Mouse (Mus musculus) heart, postnatal 10 days (tissue): ENCODE measurements around the gene Lyz2. TPM values are rescaled to one million over a fixed set of nuclear protein-coding genes. Genes with fewer than 3 reads are reported as not detected.
"Not testable (repeated sequence)": the region's sequence is repeated elsewhere in the genome, so short reads cannot be mapped to it uniquely, and the experiment has no call there.

ENCODE experiments used
- DNase-seq, 2 experiments: peaks; one replicate each; pipeline ENCODE4 v3.0.0; 2021
- intact Hi-C: fragments of 180-260 bp; cut with DNase I; formaldehyde crosslinking; loops from one replicate; pipeline ENCODE4 v1.15.1; 2025
- total RNA-seq, 2 experiments: library from RNA; stranded (reverse); gene quantifications; 2 replicates each; pipeline ENCODE4 v1.2.3; 2021

Lyz2 gene
- total RNA-seq, 2 experiments from 2014 or later: 33.5 to 56.5 TPM

DNA sequence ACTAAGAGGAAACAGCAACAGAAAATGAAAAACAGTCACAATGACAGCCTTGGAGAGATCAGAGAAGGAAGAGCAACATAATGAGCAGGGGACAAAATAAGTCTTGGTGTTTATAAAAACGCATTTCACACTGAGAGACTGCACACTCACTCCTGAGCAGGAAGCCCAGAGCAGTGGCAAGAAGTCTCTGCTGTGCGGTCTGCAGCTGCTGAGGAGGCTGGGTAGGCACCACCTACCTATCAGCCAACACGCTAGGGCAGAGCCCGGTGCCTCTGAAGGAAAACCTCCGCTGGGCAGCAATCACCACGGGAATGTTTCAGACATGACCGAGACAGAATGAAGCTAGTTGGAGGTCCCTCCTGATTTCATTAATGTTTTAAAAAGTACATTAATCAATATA, 3.5 kb upstream of the Lyz2 start:
- DNase-seq, intact Hi-C loops: not testable (repeated sequence)

DNA sequence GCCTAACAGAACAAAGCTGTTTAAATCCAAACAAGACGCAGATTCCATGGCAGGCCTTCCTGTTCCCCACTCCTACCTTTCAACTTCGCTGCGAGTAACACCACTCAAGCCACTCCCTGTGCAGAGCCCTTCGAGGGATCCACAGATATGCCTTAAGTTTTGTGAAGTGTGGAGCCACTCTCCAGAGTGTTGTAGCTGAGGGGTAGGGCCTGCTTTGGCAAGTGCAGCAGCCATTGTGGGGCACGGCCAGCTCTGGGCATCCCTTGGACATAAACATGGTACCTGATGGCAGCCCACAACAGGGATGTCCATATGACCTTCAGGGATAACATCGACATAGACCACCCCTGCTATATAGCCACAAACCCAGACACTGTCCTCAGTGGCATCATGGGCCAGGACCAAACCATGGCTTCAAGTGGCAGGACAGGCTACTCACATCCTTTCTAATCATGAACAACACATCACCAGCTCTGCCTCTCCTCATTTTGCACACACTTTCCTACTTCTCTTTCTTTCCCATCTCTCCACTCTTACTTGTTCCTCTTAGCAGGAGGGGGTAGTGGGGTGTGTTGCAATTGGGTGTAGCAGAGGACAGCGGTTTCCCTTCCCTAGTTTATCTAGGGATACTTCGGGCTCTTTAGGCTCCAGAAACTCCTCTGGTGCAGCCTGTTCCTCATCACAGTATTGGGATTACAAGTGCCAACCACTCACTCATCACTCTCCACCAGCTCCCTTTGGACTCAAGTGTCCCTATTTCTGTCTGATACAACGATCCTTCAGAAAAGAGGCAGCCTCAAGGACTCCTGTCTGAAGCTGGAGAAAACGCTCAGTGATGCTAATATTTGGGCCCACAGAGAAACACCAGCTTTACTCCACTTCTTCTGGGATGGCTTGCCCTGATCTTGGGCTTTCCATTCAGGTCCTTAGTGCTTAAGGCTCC, 2.7 kb upstream of the Lyz2 start:
- intact Hi-C loops: no loop called here
- no peak for DNase-seq

DNA sequence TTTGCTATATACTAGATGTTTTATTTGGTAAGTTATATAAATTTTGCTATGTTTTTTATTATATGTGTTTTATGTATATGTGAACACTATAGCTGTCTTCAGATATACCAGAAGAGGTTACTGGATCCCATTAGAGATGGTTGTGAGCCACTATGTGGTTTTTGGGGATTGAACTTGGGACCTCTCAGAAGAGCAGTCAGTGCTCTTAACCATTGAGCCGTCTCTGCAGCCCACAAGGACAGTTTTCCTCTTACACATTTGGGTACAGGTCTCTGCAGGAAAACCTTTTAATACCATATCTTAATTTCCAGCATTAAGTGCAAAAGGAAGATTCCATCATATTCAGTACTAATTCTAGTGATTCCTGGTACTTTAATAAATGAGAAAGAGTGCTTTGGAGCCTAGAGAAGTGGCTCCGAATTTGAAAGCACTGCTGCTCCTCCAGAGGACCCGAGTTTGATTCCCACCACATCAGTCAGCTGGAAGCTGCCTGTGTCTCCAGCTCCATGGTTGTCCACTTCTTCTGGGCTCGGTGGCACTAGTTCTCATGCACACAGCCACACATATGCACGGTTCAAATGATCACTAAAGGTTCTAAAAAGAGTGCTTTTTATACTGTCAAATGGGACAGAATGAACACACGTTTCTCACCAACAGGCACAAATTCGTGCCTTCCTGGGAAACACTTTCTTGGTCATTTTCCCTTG, 1.9 kb upstream of the Lyz2 start:
- intact Hi-C loops: no loop called here
- no peak for DNase-seq

DNA sequence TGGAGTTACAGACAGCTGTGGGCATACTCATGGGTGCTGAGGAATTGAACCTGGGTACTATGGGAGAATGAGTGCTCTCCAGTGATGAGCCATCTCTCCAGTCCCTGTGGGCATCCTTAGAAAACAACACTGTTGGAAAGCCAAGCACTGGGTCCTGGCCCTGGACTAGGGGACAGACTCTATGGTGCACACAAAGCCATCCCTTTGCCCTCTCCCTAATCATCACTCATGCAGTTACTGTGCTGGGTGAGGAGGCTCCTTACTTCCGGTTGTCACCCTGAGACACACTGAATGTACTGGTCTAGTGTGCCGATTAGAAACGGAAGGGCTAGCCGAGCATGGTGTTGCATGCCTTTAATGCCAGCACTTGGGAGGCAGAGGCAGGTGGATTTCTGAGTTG, 1.1 kb upstream of the Lyz2 start:
- intact Hi-C loops, DNase-seq: not testable (repeated sequence)

DNA sequence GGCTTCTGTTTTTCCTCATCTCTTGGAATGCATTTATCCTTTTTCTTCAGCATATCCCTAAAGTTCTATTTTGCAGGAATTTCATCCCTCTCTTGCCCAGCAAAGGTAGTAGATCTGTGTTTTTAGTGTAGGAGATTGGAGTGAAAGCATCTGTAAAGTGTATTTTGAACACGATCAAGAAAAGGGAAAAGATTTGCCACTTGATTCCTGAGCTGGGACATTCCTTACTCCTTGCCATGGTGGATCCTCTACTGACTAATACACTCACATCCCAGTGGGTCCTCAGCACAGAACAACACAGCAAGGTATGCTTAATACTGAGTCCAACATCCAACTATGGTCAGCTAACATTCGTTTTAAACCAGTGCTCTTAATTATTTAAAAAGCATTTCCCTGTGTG, 430 bp upstream of the Lyz2 start:
- intact Hi-C loops: no loop called here
- DNase-seq: no peak

DNA sequence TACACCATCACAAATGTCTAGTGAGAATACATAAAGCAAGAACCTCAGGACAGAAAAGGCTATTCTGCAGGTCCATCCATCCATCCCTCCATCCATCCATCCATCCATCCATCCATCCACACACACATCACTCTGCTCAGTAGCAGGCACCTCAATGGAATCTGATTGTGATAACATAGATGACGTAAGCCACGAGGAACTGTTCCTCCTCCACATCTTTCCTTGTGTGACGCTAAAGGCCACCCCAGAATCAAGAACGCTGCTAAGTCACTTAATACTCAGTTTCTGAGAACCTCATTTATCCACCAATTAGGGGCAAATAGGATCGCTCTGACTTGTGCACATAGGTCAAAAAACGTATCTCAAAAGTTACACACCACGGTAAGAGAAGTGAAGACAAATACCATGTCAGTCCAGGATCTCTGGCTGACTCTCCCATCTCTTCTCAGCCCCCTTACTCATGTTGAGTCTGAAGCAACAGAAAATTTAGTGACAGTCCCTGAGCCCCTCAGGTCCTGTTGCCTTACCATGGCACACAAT, 670 bp downstream of the Lyz2 start:
- intact Hi-C loops: no loop called here
- DNase-seq: no peak

DNA sequence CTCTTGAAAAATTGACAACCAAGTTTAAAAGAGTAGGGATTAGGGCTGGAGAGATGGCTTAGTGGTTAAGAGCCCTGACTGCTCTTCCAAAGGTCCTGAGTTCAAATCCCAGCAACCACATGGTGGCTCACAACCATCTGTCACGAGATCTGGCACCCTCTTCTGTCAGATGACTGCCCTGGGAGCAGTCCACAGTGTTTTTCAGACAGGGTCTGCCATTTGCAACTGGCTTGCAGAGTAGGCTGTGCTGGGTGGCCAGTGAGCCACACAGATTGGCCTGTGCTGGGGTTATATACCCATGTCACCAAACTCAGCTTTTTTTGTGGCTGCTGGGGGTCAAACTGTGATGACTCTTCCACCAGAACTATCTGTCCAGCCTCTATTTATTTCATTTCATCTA, 2.1 kb downstream of the Lyz2 start:
- no peak for DNase-seq
- intact Hi-C loops: no loop called here

DNA sequence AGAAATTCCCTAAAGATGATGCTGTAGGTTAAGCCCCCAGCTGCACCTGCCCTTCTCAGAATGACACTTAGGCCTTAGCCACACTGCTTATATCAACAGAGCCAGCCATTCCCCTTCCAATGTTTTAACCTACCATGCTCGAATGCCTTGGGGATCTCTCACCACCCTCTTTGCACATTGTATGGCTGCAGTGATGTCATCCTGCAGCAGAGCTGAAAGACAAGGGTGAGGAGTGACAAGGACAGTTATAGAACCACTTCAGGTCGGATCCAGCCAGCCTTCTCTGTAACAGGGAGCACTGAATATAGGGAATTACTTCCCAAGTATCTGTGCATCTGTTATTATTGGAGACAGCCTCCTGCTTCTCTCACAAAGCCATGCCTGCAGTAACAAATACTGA, 3.6 kb downstream of the Lyz2 start:
- not testable (repeated sequence) for DNase-seq
- intact Hi-C loops: loop anchor here (1.0 kb wide), 1 partner anchor 8 kb away; no protein-coding TSS in a partner anchor

DNA sequence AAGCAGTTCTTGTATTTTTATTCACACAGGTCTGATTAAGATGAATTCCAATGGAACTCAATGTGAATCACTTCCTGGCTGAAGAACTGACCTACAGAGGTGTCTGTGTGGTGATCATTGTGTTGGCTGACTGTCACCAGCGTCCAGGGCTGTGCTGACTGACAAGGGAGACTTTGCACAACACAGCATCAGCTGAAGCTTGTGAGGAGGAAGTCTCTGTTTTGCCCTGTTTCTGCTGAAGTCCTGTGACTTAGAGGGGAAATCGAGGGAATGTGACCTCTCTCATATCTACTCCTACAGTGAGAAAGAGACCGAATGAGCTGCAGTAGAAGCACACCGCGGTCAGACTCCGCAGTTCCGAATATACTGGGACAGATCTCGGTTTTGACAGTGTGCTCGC, 4.3 kb downstream of the Lyz2 start:
- intact Hi-C loops: loop anchor here (1.0 kb wide), 1 partner anchor 9 kb away; no protein-coding TSS in a partner anchor
- DNase-seq: not testable (repeated sequence)

DNA sequence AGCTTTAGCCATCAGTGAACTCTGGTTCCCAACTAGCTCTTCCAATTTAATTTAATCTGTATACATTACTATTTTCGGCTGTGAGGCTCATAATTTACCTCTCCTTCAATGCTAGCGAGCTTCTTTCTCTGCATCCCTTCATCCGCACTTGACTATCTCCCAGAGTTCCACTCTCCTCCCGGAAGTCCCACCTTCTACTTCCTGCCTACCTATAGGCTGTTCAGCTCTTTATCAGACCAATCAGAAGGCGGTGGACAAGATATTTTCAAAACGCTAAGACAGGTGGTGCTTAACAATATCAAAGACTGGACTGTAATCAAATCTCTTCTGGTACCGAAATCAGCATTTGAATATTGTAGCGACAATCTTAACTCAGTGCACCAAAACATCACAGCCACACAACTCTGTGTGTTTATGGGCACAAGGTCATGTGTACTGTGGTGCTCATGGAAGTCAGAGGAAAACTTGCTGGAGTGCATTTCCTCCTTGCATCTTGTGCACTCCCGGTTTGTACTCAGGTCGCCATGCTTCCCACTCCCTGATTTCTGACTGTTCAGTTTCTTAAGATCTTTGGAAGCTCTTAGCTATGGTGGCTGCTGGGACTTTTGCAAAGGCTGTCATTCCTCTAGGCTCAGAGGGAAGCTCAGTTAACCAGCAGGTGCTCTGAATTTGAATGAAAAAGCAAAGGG, 6.3 kb downstream of the Lyz2 start:
- intact Hi-C loops: no loop called here
- DNase-seq: no peak

DNA sequence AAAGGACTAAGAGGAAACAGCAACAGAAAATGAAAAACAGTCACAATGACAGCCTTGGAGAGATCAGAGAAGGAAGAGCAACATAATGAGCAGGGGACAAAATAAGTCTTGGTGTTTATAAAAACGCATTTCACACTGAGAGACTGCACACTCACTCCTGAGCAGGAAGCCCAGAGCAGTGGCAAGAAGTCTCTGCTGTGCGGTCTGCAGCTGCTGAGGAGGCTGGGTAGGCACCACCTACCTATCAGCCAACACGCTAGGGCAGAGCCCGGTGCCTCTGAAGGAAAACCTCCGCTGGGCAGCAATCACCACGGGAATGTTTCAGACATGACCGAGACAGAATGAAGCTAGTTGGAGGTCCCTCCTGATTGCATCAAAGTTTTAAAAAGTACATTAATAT, 7.5 kb downstream of the Lyz2 start:
- intact Hi-C loops, DNase-seq: not testable (repeated sequence)

DNA sequence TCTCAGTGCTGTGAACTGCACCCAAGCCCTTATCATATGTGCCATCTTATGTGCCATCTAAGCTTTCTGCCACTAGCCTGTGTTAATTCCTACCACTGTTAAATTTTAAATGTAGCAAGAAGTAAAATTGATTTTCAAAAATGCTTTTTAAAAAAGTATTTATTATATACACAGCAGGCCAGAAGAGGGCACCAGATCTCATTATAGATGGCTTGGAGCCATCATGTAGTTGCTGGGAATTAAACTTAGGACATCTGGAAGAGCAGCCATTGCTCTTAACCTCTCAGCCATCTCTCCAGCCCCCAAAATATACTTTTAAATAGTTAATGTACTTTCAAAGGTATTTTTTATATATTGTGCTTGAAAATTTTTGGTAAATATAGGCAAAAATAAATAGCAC, 10.1 kb downstream of the Lyz2 start:
- intact Hi-C loops: loop anchor here (1.0 kb wide), 1 partner anchor 163 kb away; no protein-coding TSS in a partner anchor
- DNase-seq: no peak

DNA sequence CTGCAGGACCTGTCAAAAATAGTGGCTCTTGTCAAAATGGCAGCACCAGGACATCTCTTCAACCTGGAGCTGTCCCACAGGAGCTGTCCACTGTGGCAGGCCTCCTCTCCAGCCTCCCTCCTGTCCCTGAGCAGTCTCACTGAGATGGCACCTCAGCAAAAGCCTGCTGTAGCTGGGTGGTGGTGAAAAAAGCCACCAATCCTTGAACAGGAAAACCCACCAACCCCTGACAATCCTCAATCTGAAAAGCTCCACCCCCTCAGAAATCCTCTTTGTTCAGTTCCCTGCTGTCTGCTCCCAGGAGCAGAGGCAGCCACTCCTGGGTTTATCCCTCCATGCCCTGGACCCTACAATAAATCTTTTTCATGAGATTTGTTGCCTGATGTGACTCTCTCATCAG, 22.3 kb downstream of the Lyz2 start:
- no peak for DNase-seq
- intact Hi-C loops: no loop called here

DNA sequence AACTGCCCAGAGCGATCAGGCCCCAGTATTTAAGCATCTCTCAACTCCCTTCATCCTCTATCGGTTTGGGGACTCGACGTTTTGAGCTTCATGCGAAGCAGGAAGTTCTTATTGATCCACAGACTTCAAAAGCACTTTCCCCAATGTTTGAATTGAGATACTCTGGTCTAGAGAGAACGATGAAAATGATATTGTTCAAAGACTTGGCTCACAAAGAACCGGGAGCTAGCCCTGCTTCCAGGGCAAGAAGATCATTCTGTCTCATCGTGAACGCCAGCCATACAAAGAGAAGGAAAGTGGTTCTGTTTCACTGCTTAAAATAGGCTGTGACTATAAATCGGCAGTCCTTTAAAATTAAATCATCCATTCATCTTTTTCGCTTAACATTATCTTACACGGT, 43.5 kb downstream of the Lyz2 start, which contains the start of gene 9530003J23Rik:
9530003J23Rik (minus strand) TSS at position 101 of the 400 bp plus-strand sequence.
- intact Hi-C loops: no loop called here
- DNase-seq: no peak

DNA sequence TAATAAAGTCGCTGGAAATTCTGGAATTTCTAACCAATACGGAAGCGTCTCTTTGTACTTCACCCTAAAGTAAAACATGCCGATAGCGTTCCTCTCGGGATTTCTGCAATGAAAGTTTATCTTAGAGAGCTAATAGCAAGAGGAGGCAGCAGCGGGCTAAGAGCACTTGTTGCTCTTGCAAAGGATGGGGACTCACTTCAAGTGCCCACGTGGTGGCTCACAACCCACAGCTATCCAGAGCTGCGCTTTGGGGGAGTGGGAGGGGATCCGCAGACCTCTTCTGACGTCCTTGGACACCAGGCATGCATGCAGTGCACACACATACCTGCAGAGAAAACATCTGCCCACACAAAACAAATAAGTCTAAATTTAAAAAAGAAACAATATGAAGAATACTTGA, 46.3 kb downstream of the Lyz2 start:
- no peak for DNase-seq
- intact Hi-C loops: no loop called here

DNA sequence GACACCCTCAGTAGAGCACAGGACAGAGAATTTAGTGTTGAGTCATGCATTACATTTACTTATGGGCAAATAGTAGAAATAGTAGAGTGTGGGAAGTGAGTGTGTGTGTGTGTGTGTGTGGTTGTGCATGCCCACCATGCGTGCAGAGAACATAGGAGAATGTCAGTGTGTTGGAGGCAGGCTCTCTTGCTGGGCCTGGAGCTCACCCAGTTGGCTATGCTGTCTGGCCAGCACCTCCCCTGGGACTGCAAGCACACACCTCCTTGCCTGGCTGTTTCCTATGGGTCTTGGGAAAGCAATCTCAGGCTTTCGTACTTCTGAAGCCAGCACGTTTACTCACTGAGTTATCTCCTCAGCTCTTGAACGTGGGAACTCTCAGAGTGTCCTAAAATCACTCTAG, 47.3 kb downstream of the Lyz2 start:
- DNase-seq: no peak
- intact Hi-C loops: no loop called here

DNA sequence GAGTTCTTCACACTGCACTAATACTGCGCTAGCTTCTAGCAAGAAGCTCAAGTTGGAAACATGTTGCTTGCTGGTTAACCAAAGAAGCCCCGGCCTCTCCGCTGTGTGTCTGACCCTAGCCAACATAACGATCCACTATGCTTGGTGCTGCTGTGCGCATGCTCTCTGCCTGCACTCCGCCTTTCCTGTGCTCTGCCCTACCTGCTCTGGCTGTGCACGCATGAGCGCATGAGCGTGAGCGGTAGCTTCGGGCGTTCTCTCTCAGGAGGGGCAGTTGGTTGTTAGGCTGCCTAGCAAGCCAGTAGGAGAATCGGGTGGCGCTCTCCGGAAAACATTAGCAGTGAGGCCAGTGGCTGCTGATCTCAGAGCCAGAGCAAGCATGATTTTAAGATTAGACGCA, 52.3 kb downstream of the Lyz2 start:
- intact Hi-C loops: loop anchor here (5.0 kb wide), 1 partner anchor 207 kb away; no protein-coding TSS in a partner anchor
- no peak for DNase-seq
